Mouse (Mus musculus): Measurements from ENCODE around the gene Gm49396. TPM values are rescaled to one million over a fixed set of nuclear protein-coding genes. Genes with fewer than 3 reads are reported as not detected.

The Gm49396 gene
- polyA plus RNA-seq, 1 experiment from 2014 or later = 19.5 TPM

DNA sequence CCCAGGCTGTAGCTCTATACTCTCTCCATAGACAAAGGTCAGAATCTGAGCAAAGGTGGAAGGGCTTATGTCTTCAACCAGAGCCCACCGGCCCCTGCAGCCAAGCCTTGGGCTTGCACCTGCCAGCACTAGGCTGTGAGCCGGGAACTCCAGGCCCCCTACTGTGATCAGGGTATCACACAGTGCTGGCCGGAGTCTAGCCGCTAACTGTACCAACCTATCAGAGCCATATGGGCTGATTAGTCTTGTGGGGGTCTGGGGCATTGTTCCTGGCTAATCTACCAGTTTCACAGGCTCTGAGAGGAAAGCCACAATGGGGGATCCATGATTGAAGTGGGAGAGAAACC, 28.4 kb downstream of the Gm49396 start:
- Histone ChIP-seq H3K9ac (no peak overlapping the region), H3K4me3 (no peak overlapping the region), H3K27me3 (no peaks in the 10 kb centered on the region; the same call in 1 of the 2 replicates), H3K9me3 (replicated peaks) (no peaks in the 10 kb centered on the region), H3K27ac (no peak overlapping the region), H3K4me1 (peaks cover 22% of the 10 kb centered on the region), H3K4me2 (replicated peaks) (no peak overlapping the region), H3K36me3 (peaks cover 3% of the 10 kb centered on the region)
- WGBS = 47% methylated on average over 4 of the region's 4 CpGs
- ATAC-seq (ENCODE audit: low FRiP score) = no peak

- Histone ChIP-seq H3K36me3 (no peaks in the 10 kb centered on the region), H3K4me1 (peaks cover 9% of the 10 kb centered on the region), H3K9ac (no peak overlapping the region), H3K4me2 (replicated peaks) (no peak overlapping the region), H3K27me3 (no peaks in the 10 kb centered on the region; the same call in 1 of the 2 replicates), H3K4me3 (no peak overlapping the region), H3K9me3 (replicated peaks) (no peaks in the 10 kb centered on the region), H3K27ac (no peak overlapping the region)
- 49% methylated on average over 5 of the region's 5 CpGs for WGBS
- ATAC-seq (ENCODE audit: low FRiP score) = no peak
These were observed 29.8 kb downstream of the Gm49396 start for GRCm38 (mm10) chr7:30592772-30593423.

DNA sequence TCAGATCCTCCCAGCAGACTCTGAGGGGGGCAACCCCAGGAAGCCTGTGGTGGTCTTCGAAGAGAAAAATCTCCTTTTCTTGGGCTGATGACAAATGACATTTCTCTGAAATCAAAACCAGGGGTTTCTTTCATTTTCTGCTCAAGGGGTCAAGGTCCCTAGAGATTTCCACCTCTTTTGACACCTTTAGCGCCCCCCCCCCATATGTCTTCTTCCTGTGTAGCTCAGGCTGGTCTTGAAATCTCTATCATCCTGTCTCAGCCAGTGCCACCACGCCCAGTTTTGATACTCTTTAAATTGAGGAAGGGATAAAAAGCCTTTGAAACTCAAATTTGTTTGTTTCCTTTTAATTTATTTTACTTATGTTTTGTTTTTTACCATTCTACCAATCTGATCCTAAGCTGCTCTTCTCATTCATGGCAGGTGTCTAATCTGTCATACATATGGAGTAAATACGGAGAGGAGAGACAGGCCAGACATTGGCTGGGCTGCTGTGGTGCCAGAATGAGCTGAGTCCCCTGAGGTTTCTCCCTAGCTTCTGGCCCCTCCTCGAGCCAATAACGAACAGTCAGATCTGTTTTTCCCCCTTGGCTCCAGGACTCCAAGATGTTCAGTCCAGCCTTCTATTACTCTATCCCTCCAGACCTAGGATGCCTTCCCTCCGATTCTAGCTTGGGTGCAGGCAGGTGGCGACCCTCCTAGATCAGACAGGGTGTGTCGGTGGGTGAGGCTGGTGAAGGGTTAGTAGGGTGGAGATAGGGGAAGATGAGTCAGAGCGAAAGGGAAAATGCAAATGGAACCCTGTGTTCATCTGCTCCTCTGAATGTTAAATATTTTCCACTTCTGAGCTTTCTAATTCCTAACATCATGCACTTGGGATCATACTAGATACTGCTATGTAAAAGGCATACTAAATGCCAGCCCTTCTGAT, 30.7 kb downstream of the Gm49396 start:
- H3K36me3 ChIP-seq = no peaks in the 10 kb centered on the region
- whole genome bisulfite sequencing = 74% methylated on average over 10 of the region's 10 CpGs
- H3K27me3 ChIP-seq = no peaks in the 10 kb centered on the region; the same call in 1 of the 2 replicates
- no peak overlapping the region for H3K4me2 ChIP-seq (replicated peaks)
- no peak overlapping the region for H3K4me3 ChIP-seq
- no peak for ATAC-seq (ENCODE audit: low FRiP score)
- H3K9me3 ChIP-seq (replicated peaks) = no peaks in the 10 kb centered on the region
- H3K9ac ChIP-seq = 0 out of 2 replicates have a peak overlapping the region, but pooled peaks have one; percentile 13
- H3K27ac ChIP-seq = no peak overlapping the region
- peaks cover 9% of the 10 kb centered on the region for H3K4me1 ChIP-seq

- H3K4me3 ChIP-seq = no peak overlapping the region
These were observed 31.4 kb downstream of the Gm49396 start for GRCm38 (mm10) chr7:30594510-30595024.

GRCm38 (mm10) chr7:30596093-30596492, 32.9 kb downstream of the Gm49396 start:
- ATAC-seq (ENCODE audit: low FRiP score) = no peak
- Histone ChIP-seq H3K9ac (no peak overlapping the region), H3K9me3 (replicated peaks) (no peaks in the 10 kb centered on the region), H3K4me3 (no peak overlapping the region), H3K27me3 (no peaks in the 10 kb centered on the region; the same call in 1 of the 2 replicates), H3K4me1 (peaks cover 14% of the 10 kb centered on the region), H3K36me3 (no peaks in the 10 kb centered on the region), H3K27ac (no peak overlapping the region), H3K4me2 (replicated peaks) (no peak overlapping the region)
- 80% methylated on average over 5 of the region's 5 CpGs for WGBS

More at GRCm38 (mm10) chr7:30594510-30595024, 31.4 kb downstream of the Gm49396 start:
- Histone ChIP-seq H3K27ac (no peak overlapping the region), H3K9ac (no peak overlapping the region), H3K4me2 (replicated peaks) (no peak overlapping the region), H3K4me1 (peaks cover 9% of the 10 kb centered on the region), H3K9me3 (replicated peaks) (no peaks in the 10 kb centered on the region), H3K27me3 (no peaks in the 10 kb centered on the region; the same call in 1 of the 2 replicates), H3K36me3 (no peaks in the 10 kb centered on the region)
- 68% methylated on average over 4 of the region's 4 CpGs for WGBS
- no peak for ATAC-seq (ENCODE audit: low FRiP score)

DNA sequence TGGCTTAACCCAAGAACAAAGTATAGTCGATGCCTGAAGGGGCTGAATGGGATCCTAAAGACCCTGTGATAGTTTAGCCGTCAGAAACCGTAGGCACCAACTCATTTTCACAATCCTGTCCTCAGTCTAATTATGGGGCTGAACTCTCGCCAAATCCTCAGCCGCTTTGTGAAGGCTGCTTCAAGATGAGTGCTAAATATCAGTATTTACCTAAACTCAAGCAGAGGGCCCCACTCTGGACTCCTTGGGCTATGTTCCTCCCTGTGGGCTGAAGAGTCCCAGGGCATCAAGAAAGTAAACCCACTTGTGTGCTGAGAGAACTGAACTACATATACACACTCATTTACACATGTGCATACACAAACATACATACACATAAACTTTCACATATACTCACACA, 33.7 kb downstream of the Gm49396 start:
- peaks cover 14% of the 10 kb centered on the region for H3K4me1 ChIP-seq
- 83% methylated on average over 5 of the region's 5 CpGs for WGBS

GRCm38 (mm10) chr7:30598786-30599185, 35.6 kb downstream of the Gm49396 start, which contains the start of gene Zbtb32:
Gene Zbtb32 (minus strand): TSS chr7:30598909.
- H3K9ac ChIP-seq = no peak within 1 kb of the TSS
- H3K4me1 ChIP-seq = peaks cover 12% of the 10 kb centered on the region
- H3K4me2 ChIP-seq (replicated peaks) = peak within 1 kb of the TSS; percentile 36
- no peak within 1 kb of the TSS; the same call in 1 of the 2 replicates for H3K27ac ChIP-seq
- no peaks in the 10 kb centered on the region for H3K9me3 ChIP-seq (replicated peaks)
- no peak for ATAC-seq (ENCODE audit: low FRiP score)
- H3K36me3 ChIP-seq = no peaks in the 10 kb centered on the region
- no peak within 1 kb of the TSS; the same call in 1 of the 2 replicates for H3K4me3 ChIP-seq
- 90% methylated on average over 12 of the region's 12 CpGs for WGBS
- no peaks in the 10 kb centered on the region; the same call in 1 of the 2 replicates for H3K27me3 ChIP-seq

More for the DNA sequence above, 33.7 kb downstream of the Gm49396 start:
- H3K4me2 ChIP-seq (replicated peaks) = no peak overlapping the region
- H3K4me3 ChIP-seq = no peak overlapping the region
- H3K36me3 ChIP-seq = no peaks in the 10 kb centered on the region
- no peaks in the 10 kb centered on the region; the same call in 1 of the 2 replicates for H3K27me3 ChIP-seq
- ATAC-seq (ENCODE audit: low FRiP score) = no peak
- no peak overlapping the region for H3K9ac ChIP-seq
- H3K27ac ChIP-seq = no peak overlapping the region
- H3K9me3 ChIP-seq (replicated peaks) = no peaks in the 10 kb centered on the region

DNA sequence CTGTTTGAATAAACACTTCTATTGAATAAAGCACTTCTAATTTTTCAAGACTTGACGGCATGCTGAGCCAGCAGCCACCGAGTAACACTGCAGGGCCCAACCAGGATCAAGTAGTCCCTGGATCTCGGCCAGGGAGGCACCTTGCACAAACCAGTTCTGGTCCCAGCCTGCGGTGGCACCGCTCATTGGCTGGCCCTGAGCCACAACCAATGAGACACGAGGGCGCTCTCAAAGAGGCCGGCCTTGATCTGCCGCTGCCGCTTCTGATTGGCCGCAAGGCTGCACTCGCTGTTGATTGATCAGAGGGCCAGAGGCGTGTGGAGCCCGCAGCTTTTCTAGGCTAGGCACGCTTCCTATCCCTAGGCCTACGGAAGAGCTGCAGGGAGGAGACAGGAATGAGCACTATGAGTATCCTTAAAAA, 36.8 kb downstream of the Gm49396 start:
- no peaks in the 10 kb centered on the region; the same call in 1 of the 2 replicates for H3K27me3 ChIP-seq
- no peaks in the 10 kb centered on the region for H3K36me3 ChIP-seq
- H3K4me1 ChIP-seq = peaks cover 12% of the 10 kb centered on the region
- H3K9ac ChIP-seq = no peak overlapping the region
- H3K9me3 ChIP-seq (replicated peaks) = no peaks in the 10 kb centered on the region
- H3K27ac ChIP-seq = 0 out of 2 replicates have a peak overlapping the region, but pooled peaks have one; percentile 13
- peak; percentile 99 for ATAC-seq (ENCODE audit: low FRiP score)
- no peak overlapping the region; the same call in 1 of the 2 replicates for H3K4me3 ChIP-seq
- 2% methylated on average over 16 of the region's 16 CpGs for WGBS
- peak overlapping the region; percentile 36 for H3K4me2 ChIP-seq (replicated peaks)

DNA sequence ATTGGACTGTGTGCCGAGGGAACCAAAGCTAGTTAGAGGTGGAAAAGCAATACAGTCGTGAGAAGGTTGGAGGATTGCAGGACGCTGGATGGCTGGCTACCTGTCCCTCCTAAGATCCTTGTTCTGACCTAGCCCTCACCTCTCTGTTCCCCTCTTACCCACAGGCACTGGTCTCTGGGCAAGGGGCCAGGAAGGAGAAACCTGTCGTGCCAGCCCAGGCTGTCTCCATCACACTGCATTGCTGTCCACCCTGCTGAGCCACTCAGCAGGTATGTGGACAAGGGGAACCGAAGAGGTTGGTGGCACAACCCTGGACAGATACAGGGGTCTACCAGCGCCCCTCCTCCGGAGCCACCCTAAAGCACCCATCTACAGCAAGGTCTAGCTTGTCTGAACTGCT, 37.5 kb downstream of the Gm49396 start:
- 80% methylated on average over 7 of the region's 7 CpGs for WGBS
- H3K4me1 ChIP-seq = peaks cover 12% of the 10 kb centered on the region
- H3K27me3 ChIP-seq = no peaks in the 10 kb centered on the region
- no peak overlapping the region for H3K27ac ChIP-seq
- H3K9me3 ChIP-seq (replicated peaks) = no peaks in the 10 kb centered on the region
- no peaks in the 10 kb centered on the region for H3K36me3 ChIP-seq
- no peak for ATAC-seq (ENCODE audit: low FRiP score)
- H3K4me3 ChIP-seq = no peak overlapping the region
- H3K4me2 ChIP-seq (replicated peaks) = peak overlapping the region; percentile 36
- no peak overlapping the region for H3K9ac ChIP-seq

DNA sequence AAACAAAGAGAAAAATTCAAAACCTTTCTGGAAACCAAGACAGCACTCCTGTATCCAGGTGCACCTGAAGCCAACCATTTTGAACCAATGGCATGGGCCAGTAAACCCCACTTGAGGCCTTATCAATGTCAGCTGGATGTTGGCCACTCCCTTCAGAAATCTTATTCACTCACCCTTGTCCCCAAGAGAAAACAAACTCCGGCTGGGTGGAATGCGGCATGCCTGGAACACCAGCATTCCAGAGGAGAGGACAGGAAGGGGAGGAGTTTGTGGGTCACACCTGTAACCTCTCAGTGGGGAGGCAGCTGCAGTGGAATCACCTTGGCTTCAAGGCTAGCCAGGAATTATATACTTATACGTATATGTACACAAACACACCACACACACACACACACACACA, 39.4 kb downstream of the Gm49396 start:
- Histone ChIP-seq H3K4me1 (peaks cover 12% of the 10 kb centered on the region), H3K36me3 (no peaks in the 10 kb centered on the region), H3K9me3 (replicated peaks) (no peaks in the 10 kb centered on the region), H3K9ac (no peak overlapping the region), H3K27me3 (no peaks in the 10 kb centered on the region; the same call in 1 of the 2 replicates), H3K27ac (no peak overlapping the region), H3K4me2 (replicated peaks) (no peak overlapping the region), H3K4me3 (no peak overlapping the region)
- WGBS = 46% methylated on average over 3 of the region's 3 CpGs
- no peak for ATAC-seq (ENCODE audit: low FRiP score)

- ATAC-seq (ENCODE audit: low FRiP score) = no peak
- H3K27me3 ChIP-seq = no peaks in the 10 kb centered on the region; the same call in 1 of the 2 replicates
- H3K36me3 ChIP-seq = no peaks in the 10 kb centered on the region
- no peak overlapping the region for H3K4me3 ChIP-seq
- no peaks in the 10 kb centered on the region for H3K9me3 ChIP-seq (replicated peaks)
- H3K4me1 ChIP-seq = peaks cover 12% of the 10 kb centered on the region
- WGBS = 66% methylated on average over 8 of the region's 8 CpGs
- H3K27ac ChIP-seq = no peak overlapping the region
- no peak overlapping the region for H3K4me2 ChIP-seq (replicated peaks)
- H3K9ac ChIP-seq = no peak overlapping the region
These were observed 41.3 kb downstream of the Gm49396 start for GRCm38 (mm10) chr7:30604424-30604823.

DNA sequence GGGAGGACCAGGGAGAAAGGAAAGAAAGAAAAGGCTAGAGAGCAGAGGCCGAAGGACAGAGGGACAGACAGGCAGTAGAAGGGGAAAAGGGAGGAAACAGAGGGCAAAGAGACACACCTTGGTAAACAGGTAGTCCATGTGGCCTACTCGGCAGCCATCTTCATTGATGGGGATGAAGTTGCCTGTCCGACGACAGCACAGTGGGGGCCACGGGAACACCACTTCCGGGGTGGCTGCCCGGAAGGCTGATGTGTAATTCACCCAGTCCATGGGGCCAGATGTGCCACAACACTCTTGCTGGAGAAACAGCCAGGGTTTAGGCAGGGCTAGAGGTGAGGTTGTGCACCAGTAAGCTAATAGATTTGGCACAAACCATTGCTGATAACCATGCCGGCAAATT, 41.8 kb downstream of the Gm49396 start:
- 86% methylated on average over 8 of the region's 8 CpGs for WGBS
- Histone ChIP-seq H3K4me2 (replicated peaks) (no peak overlapping the region), H3K27ac (no peak overlapping the region), H3K4me3 (no peak overlapping the region), H3K36me3 (no peaks in the 10 kb centered on the region), H3K9ac (no peak overlapping the region), H3K27me3 (no peaks in the 10 kb centered on the region; the same call in 1 of the 2 replicates), H3K4me1 (peaks cover 9% of the 10 kb centered on the region), H3K9me3 (replicated peaks) (no peaks in the 10 kb centered on the region)
- no peak for ATAC-seq (ENCODE audit: low FRiP score)

Measured in hindbrain, embryonic 12.5 days (tissue).